In genomic region chr11:32137719-32138613, GRCm38 (mm10) we compare ENCODE assay signal across 9 mouse cellular contexts.
DNase-seq lines count a peak whose midpoint lies in the region; ATAC-seq and TF ChIP-seq lines count a peak whose summit lies in the region.
"Had no signal": no experiment of that assay in that cellular context is flagged by ENCODE, and none has a peak within 500 bp of the region (broad histone marks: within the 10 kb centered on the region; RNA-seq: fewer than 3 reads in every experiment).

No protein-coding gene starts in this region.

- peak overlapping the region; percentile 23; the same call in 1 of the 2 replicates for H3K4me2 ChIP-seq in limb, embryonic 13.5 days (replicated peaks)
- H3K4me2 ChIP-seq in forebrain, postnatal 0 days (ENCODE audit: low read depth): no peak overlapping the region
- no peak overlapping the region for H3K4me2 ChIP-seq in neural tube, embryonic 14.5 days (ENCODE audit: low read depth, low read length)

- no peak overlapping the region for H3K27ac ChIP-seq in limb, embryonic 13.5 days
- no peak overlapping the region for H3K27ac ChIP-seq in limb, embryonic 10.5 days
- H3K27ac ChIP-seq in forebrain, postnatal 0 days (ENCODE audit: low read depth, low read length): 0 out of 2 replicates have a peak overlapping the region, but pooled peaks have one; percentile 46
- peak overlapping the region; percentile 58 for H3K27ac ChIP-seq in neural tube, embryonic 14.5 days (ENCODE audit: low read depth, low read length)

- no peaks in the 10 kb centered on the region for H3K36me3 ChIP-seq in limb, embryonic 13.5 days
- H3K36me3 ChIP-seq in limb, embryonic 10.5 days: no peaks in the 10 kb centered on the region
- no peaks in the 10 kb centered on the region for H3K36me3 ChIP-seq in forebrain, postnatal 0 days (ENCODE audit: insufficient read depth)
- no peaks in the 10 kb centered on the region for H3K36me3 ChIP-seq in neural tube, embryonic 14.5 days (ENCODE audit: control insufficient read depth, insufficient read depth, low read length)
- H3K36me3 ChIP-seq: G1E had no signal

- TF ChIP-seq CTCF in forebrain, postnatal 0 days (IDR thresholded peaks at IDR 0.05; ENCODE audit: low read depth): no peak

- no peak for ATAC-seq in limb, embryonic 13.5 days (ENCODE audit: low FRiP score, low read depth)
- ATAC-seq in forebrain, postnatal 0 days: no peak
- ATAC-seq in neural tube, embryonic 14.5 days (ENCODE audit: low read depth): no peak

- no peak overlapping the region for H3K9ac ChIP-seq in limb, embryonic 13.5 days
- H3K9ac ChIP-seq in forebrain, postnatal 0 days: no peak overlapping the region
- H3K9ac ChIP-seq in neural tube, embryonic 14.5 days (replicated peaks; ENCODE audit: low read depth, low read length): no peak overlapping the region

- H3K4me1 ChIP-seq in limb, embryonic 13.5 days: peaks cover 19% of the 10 kb centered on the region
- peaks cover 31% of the 10 kb centered on the region for H3K4me1 ChIP-seq in limb, embryonic 10.5 days
- peaks cover 9% of the 10 kb centered on the region; the same call in 1 of the 2 replicates for H3K4me1 ChIP-seq in forebrain, postnatal 0 days (ENCODE audit: insufficient read depth)
- peaks cover 24% of the 10 kb centered on the region for H3K4me1 ChIP-seq in neural tube, embryonic 14.5 days (ENCODE audit: control insufficient read depth, insufficient read depth, low read length)

- WGBS in limb, embryonic 13.5 days: 34% methylated on average over 15 of the region's 15 CpGs
- 40% methylated on average over 15 of the region's 15 CpGs for WGBS in limb, embryonic 10.5 days
- 26% methylated on average over 15 of the region's 15 CpGs for WGBS in forebrain, postnatal 0 days
- 22% methylated on average over 15 of the region's 15 CpGs for WGBS in neural tube, embryonic 14.5 days

- DNase-seq in limb, embryonic 10.5 days (ENCODE audit: low spot score): no peak
- no peak for DNase-seq in forebrain, postnatal 0 days
- peak; percentile 25 to 60 for DNase-seq in kidney, postnatal 36 days
- DNase-seq in cerebellum, adult 11-12 months: no peak
- no peak for DNase-seq in natural killer cell, adult 2 months (ENCODE audit: low spot score in 2 of 2)
- no peak for DNase-seq in adrenal gland, postnatal 4 days (ENCODE audit: low spot score in 2 of 2)

- no peak overlapping the region for H3K4me3 ChIP-seq in limb, embryonic 13.5 days
- H3K4me3 ChIP-seq in limb, embryonic 10.5 days: no peak overlapping the region
- no peak overlapping the region for H3K4me3 ChIP-seq in forebrain, postnatal 0 days (ENCODE audit: low read depth, low read length)
- no peak overlapping the region for H3K4me3 ChIP-seq in neural tube, embryonic 14.5 days (ENCODE audit: low read depth, low read length)

- no peaks in the 10 kb centered on the region for H3K9me3 ChIP-seq in limb, embryonic 13.5 days
- H3K9me3 ChIP-seq in limb, embryonic 10.5 days (replicated peaks): no peaks in the 10 kb centered on the region
- no peaks in the 10 kb centered on the region for H3K9me3 ChIP-seq in forebrain, postnatal 0 days (ENCODE audit: low read length)
- no peaks in the 10 kb centered on the region for H3K9me3 ChIP-seq in neural tube, embryonic 14.5 days (ENCODE audit: control insufficient read depth, low read length)
- H3K9me3 ChIP-seq: G1E had no signal

- no peaks in the 10 kb centered on the region for H3K27me3 ChIP-seq in limb, embryonic 13.5 days
- H3K27me3 ChIP-seq in limb, embryonic 10.5 days (ENCODE audit: low read depth, poor library complexity, severe bottlenecking): 0 out of 2 replicates have a peak, but pooled peaks cover 11% of the 10 kb centered on the region
- no peaks in the 10 kb centered on the region for H3K27me3 ChIP-seq in forebrain, postnatal 0 days (ENCODE audit: insufficient read depth, low read length)
- no peaks in the 10 kb centered on the region for H3K27me3 ChIP-seq in neural tube, embryonic 14.5 days (ENCODE audit: control insufficient read depth, insufficient read depth, low read length)

Comparison
In these comparisons a context has a peak if more than half of its experiments do, and no peak if none do; other contexts are left out.
1. H3K27ac ChIP-seq: peak in forebrain, postnatal 0 days (single experiment) and neural tube, embryonic 14.5 days (single experiment); none in limb, embryonic 13.5 days (single experiment) and limb, embryonic 10.5 days (single experiment).
2. DNase-seq: peak in kidney, postnatal 36 days (2 of 2); none in limb, embryonic 10.5 days (single experiment), forebrain, postnatal 0 days (single experiment), cerebellum, adult 11-12 months (single experiment), natural killer cell, adult 2 months (0 of 2) and adrenal gland, postnatal 4 days (0 of 2).